Mouse (Mus musculus) ovary, postnatal 36 days (tissue): ENCODE data around the gene Rin1.

Experiments used
- DNase-seq: peaks from one replicate; pipeline ENCODE4 v3.0.0; 2022; ENCODE audit warnings: low spot score, mixed read lengths

Rin1 gene

DNA sequence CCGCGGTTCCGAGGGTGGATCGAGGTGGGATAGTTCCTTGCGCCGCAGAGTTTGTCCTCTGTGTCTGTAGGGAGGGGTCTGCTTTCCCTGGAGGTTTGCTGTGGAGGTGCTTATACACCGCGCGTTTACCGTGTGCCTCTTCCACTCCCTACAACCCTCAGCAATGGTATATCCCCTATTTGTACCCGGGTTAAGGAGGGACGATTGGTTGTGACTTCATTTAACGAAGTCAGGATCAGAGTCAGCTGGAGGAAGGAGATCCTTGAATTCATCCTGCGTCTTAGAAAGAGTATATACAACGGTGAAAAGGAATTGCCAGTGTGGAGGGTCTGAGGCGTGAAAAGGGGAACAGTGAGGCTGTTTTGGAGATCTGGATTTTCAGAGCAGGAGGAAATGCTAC lies 8.7 kb upstream of the Rin1 start:
- no peak for DNase-seq

DNA sequence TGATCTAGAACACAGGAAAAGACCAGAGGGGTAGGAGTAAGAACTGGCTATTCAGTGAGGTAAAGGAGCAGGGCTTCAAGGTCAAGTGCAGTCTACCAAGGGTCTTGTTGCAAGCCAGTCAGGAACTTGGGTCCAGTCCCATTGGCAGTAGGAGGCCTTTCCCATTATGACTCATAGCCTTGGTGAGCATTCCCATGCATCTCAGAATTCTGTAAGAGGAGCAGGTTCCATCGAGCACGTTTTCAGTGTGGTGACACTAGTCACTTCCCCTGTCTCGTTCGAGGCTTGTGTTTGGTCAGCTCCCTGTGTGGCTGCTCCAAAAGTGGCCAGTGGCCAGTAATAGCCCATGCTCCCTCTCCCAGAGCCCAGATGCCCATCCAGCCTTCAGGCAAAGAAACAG lies 4.8 kb upstream of the Rin1 start:
- no peak for DNase-seq

DNA sequence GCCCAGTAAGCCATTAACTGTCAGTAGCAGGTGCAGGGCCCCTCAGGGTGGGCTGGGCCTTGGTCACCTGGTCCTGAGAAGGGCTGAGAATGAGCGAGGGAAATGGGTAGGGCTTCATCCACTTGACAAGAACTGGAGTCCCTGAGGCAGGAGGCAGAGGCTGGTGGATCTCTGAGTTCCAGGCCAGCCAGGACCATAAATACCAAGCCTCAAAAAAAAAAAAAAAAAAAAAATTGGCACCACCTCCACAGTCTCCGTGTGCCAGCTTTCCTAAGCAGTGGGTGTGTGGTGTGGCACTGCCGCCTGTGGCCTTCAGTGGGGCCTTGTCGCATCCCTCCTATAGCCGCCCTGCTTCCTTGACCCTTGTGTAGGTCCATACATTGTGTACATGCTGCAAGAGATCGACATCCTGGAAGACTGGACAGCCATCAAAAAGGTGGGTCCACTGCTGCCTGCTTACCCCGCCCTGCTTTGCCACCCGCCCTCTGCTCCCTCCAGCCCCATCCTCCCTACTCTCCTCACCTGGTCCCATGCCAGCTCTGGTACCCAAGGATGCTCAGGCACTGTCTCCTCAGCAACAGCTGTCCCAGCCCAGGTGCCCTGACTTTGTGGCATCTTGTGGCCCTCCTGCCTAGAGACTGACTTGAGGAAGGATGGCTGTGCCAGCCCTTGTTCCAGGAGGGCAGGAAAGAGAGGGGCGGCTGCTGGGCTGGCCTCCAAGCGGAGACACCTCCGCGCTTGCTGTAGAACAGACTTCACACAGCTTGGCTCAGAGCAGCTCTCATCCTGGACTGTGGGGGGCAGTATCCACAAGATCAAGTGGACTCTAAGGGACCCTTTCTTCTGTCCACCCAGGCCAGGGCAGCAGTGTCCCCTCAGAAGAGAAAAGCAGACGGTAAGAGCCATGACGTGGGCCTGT lies 1.9 kb upstream of the Rin1 start:
- no peak for DNase-seq

DNA sequence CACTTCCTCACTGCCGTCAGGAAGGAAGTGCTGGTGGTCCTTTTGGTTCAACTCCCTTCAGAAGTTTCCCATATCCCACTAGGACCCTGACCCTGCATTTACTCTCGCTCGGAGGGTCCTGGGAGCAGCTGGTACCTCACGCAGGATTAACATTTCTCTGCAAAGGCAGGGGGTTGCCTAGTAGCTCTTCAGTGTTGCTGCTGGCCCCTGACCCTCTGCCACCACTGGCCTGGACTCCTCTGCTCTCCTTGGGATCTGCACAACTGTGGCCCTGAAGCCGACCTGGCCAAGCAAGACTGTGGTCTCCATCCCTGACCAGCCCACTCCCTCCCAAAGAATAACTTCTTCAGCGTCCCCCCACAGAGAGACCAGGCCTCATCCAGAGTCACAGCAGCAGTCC lies 956 bp upstream of the Rin1 start:
- no peak for DNase-seq

DNA sequence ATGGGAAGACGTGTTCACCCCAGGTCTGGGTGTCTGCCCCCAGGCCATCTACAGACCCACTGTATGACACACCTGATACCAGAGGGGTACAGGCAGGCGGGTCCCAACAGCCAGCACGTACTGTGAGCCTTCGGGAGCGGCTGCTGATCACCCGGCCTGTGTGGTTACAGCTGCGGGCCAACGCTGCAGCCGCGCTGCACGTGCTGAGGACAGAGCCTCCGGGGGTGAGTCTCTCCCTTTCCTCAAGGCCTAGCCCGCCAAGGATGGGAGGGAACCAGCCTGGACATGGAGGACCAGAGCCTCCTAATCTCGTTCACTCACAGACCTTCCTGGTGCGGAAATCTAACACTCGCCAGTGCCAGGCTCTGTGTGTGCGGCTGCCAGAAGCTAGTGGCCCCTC lies 750 bp downstream of the Rin1 start:
- DNase-seq: no peak

DNA sequence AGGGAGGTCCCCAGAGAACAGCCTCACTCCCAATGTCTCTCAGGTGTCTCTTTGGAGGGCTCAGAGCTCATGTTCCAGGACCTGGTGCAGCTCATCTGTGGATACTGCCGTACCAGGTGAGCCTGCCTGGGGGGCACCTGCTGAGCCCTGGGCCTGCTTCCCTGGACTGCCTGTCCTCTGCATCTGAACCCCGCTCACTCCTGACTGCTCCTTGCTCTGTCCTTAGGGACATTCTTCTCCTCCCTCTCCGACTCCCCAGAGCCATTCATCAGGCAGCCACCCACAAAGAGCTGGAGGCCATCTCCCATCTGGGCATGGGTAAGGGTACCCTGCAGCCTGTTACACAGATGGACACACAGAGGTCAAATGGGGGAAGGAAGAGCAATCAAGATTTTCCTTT lies 1.2 kb downstream of the Rin1 start:
- no peak for DNase-seq

DNA sequence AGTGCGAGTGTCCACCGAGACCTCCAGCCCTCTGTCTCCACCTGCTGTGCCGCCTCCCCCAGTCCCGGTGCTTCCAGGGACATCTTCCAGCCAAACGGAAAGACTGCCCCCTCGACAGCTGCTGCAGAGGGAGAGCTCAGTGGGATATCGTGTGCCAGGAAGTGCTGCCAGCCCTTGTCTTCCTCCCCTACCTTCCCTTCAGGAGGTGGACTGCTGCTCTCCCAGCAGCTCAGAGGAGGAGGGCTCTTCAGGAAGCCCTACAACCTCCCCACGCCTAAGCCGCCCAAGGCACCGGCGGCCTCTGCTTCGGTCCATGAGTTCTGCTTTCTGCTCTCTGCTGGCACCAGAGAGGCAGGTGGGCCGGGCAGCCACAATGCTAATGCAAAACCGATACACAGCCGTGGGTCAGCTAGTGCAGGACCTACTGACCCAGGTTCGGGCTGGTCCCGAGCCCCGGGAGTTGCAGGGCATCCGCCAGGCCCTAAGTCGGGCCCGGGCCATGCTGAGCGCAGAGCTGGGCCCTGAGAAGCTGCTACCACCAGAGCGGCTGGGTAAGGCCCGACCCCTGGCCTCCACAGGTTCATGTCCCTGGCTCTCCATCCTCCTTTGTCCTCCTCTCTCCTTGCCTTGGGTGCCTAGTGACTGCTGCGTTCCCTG lies 2.0 kb downstream of the Rin1 start:
- DNase-seq: no peak

DNA sequence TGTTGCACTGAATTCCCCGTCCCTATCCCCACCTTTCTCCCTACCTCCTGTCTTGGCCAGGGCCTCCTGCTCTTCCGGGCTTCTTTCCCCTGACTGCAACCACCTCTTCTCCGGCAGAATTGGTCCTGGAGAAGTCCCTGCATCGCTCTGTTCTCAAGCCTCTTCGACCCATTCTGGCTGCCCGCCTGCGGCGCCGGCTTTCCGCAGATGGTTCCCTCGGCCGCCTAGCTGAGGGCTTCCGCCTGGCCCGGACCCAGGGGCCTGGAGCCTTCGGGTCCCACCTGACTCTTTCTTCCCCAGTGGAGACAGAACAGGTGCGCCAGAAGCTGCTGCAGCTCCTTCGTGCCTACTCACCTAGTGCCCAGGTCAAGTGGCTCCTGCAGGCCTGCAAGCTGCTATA lies 2.6 kb downstream of the Rin1 start:
- DNase-seq: no peak

DNA sequence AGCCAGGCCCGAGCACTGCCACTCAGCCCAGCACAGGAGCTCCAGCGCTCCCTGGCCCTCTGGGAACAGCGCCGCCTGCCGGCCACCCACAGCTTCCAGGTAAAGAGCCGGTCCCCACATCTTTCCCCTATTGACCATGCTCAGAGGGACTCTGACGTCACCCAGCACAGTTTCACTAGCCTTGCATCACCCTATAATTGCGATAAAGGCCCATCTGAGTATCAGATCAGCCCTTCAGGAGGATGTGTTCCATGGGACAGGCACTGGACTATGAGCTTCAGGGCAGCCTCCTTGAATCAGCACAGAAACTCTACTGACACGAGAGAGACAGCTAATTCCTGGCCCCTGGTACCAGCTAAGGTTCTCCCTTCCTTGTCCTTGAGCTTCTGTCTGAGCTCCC lies 3.6 kb downstream of the Rin1 start:
- no peak for DNase-seq

DNA sequence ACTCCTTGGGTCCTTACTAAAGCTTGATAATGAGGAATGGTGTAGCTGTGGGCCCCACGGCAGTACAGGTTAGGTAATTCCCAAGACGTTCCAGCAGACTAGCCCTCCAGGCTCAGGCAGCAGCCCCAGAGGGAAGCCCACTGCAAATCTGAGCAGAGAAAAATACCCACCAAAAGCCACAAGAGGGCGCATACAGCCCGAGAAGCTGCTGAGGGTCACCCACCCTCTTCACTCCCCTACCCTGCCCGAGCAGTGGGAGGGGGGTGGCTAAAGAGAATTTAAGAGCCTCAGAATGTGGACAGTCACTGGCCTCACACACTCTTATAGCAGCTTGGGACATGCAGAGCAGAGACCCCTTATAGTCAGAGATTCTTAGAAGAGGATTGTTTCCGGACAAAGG lies 6.0 kb downstream of the Rin1 start:
- DNase-seq: no peak

DNA sequence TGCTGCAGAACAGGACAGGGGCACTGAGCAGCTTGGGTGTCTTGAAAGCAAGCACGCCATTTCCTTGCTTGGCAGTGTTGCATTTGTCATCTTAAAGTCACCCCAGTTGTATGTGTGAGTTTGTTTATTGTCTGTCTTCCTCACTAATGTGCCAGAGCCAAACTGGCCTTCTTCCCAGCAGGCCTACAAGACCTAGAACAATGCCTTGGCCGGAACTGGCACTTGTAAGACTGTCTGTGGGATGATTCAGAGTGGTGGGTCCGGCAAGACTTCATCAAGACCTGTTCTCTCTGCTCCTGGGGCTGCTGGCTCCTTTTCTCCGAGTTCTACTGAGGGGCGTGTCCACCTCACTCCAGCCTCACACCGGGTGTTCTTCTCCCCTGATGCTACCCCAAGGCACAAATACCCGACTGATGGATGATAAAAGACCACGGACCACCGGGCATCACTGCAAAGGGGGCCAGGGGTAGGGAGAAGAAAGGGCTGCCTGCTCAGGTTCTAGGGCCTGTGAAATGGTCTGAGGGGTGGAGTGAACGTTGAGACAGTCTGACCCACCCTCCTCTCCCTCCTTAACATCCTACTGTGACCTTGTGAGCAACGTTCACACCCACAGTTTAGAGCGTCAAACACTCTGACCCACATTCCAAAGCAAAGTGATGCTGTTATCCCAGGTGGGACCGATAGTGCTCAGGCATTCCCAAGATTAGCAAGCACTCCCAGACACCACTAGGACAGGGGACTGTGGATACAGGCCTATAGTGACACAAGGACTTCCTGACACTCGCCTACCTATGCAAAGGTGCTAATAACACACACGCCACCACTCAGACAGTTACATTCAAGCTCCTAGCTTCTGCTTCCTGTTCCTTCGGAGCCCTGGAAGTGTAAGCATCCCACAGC lies 7.8 kb downstream of the Rin1 start:
- DNase-seq: no peak

DNA sequence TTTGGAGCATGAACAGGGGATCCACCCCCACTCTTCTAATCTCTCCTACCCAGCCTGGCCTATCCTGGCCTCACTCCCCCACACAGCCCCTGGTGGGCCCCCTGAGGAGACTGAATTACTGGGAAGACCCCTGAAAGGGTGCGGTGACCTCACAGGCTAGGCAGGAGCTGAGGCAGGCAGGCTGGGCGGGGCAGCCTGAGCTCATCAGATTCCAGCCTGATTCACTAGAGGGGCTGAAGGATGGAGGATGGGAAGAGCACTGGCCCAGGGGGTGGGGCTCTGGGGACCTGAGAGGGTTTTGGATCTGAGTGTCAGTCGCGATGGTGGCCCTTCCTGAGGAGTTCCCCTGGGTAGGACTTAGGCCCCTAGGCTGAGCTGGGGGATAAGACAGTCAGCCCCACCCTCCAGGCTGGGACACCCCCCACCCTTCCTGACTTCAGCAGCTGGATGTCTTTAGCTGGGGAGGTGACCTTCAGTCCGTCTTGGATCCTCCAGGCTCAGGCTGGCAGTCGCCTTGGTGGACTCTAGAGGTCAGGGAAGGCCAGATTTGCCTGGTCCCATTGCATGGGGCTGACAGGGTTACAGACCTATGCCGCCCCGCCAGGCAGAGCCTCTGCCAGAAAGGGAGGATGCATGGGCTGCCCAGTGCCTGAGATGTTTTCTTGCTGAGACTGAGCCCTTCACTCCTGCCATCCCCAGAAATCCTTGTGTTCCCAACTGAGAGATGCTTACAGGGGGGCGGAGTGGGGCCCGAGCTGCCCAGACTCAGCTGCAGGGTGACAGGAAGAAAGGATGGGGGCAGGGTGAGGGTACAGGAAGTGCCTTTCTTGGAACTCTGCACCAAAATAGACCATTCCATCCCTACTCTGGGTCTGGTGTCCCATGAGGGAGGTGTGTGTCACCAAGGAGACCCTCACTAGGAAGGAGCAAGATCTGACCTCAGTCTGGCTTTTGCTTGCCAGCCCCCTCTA lies 8.8 kb downstream of the Rin1 start:
- DNase-seq: no peak

DNA sequence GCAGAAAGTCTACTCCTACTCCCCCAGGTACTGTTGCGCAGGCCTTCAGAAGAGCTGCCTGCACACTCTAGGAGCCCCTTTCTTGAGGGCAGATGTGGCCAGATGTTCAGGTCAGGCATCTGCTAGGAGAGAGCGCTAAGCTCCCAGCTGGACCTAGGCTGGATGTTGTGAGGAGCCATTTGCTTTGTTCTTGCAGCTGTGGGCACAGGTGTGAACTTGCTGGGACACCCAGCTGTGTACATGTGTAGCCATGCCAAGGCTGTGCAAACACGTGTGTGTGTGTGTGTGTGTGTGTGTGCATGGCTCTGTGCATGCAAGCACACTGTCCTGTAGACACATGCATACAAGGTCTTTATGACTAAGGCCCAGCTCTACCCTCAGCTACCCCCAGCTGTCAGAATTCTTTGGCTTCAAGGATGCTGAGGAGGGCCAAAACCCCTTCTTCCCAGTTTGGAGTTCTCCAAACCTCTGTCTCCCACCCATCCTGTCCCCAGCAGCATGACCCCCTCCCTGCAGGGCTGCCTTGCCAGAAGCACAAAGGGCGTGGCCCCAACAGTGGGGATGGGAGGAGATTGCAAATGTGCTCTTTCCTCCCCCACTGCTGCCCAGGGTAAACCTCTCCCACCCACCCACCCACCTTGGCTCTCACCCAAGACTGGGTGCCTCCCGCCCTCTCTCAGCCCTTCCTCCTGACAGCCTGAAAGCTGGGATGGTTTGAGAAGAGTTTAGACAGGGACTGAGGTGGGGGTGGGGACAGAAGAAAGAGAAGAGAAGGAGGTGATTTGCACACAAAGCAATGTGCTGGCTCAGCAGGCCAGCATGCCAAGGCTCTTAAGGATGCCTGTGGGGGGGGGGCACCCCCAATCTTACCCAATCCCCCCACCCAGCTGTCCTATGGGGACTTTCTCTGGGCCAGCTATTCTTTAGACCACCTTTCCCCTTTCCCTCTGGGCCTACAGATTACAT lies 10.4 kb downstream of the Rin1 start:
- DNase-seq: no peak

DNA sequence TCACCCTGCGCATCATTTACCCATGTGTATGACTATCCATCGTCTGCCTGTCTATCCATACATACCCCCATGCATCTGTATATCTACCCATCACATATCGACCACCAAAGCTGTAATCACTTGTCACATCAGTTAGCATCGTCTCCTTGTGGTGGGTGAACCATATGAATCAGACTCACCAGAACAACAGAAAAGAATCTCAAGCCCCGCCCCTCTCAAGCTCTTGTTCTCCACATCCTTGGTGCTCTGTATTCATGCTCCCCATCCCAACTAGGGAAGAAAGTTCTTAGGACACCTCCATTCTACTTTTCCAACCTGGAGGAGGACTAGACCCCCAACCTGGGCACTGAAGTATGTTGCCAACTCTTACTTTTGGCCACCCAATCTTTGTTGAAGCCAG lies 11.8 kb downstream of the Rin1 start:
- no peak for DNase-seq

DNA sequence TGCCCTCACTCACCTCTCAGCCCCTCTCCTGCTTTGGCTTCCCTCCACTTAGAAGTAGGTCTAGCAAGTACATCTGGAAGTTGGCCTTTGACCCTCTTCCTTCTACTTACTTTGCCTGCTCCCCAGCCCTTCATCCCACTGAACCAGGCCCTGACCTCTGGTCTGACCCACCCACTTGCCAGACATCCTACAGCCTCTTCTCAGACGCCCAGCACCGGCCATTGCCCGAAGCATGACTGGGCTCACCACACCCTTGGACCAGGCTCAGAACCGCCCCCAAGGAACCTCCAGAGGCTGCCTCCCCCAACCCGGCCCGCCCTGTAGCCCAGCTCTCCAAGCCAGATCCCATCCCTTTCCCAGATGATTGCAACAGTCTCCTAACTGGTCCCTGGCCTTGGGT lies 12.2 kb downstream of the Rin1 start:
- DNase-seq: no peak

DNA sequence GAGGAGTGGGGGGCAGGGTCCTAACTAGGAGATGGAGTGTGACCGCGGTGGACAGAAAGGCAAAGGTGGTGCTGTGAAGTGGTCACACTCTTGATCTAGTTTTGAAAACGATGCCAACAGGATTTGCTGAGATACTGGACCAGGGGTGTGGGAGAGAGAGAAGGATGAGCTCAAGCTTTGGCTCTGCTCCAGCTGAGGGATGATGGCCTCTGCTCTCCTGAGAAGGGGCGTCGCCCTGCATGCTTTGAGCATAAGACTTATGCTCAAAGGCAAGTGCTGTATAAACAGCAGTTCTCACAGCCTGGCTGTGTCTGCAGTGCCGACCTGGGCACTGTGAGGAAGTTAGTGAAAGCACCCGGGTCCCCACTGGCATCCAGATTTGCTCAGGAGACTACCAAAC lies 14.8 kb downstream of the Rin1 start:
- DNase-seq: no peak

DNA sequence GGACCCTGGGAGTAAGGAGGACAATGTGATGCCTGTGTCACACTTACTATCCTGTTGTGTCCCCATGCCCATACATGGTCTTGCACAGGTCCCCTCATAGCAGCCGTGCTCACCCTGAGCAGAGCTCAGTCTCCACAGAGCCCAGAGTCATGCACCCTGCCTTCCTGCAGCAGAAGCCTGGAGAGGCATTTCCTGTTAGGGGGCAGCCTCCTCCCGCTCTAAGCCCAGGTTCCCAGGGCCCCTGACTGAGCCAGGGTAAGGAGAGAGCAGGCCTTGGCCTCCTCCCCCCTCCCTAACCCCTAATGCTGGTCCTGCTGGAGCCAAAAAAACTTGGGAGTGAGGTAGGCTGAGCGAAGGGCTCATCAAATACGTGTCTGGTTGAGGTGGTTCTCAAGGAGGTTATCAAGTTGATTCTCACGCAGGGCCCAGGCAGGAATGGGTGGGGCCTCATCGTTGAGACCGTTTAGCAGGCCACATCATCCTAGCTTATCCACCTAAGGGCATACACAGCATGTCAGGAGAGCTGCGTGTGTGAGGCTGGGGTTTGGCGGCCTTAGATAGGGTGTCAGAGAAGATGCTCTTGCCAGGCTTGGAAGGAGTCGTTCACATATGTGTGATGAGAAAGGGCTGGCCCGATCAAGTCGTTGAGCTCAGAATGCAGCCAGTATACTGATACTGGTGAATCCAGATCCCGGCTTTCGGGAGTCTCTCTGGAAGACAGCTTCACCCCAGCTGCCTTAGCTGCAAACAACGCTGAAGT lies 16.9 kb downstream of the Rin1 start:
- DNase-seq: no peak

DNA sequence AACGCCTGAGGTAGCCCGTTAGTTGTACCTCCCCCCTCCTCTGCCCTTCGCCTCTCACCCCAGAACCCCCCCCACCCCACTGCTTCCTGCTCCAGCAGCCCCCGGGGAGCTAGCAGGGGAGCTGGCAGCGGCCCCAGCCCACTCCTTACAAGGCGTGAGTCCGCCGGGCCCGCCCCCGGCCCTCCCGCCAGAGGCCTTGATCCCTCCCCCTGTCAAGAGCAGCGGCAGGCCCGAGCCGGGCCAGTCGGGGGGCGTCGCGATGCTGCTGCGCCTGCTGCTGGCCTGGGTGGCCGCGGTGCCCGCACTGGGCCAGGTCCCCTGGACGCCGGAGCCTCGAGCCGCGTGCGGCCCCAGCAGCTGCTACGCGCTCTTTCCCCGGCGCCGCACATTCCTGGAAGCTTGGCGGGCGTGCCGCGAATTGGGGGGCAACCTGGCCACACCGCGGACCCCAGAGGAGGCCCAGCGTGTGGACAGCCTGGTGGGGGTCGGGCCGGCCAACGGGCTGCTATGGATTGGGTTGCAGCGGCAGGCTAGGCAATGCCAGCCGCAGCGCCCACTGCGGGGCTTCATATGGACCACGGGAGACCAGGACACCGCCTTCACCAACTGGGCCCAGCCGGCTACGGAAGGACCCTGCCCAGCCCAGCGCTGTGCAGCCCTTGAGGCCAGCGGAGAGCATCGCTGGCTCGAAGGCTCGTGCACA lies 17.7 kb downstream of the Rin1 start, which contains the start of gene Cd248:
TSS of gene Cd248 (plus strand) at position 212 of the 703 bp plus-strand sequence.
- peak; percentile 68 for DNase-seq
